Mouse (Mus musculus): ENCODE measurements around the gene Nudt22.

DNA sequence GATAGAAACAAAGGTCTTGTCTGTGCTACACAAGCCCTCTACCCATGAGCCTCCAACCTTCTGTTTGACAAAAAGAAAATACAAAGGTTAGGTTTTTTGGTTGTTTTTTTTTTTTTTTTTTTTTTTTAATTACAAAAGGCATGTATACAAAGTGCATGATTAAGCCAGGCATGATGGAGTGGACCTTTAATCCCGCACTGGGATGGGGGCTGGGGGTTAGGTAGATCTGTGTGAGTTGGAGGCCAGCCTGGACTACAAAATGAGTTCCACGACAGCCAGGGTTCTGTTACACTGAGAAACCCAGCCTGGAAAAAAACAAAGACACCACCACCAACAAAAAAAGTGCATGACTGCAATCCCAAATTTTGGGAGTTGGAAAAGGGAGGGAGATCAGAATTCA lies 45.3 kb upstream of the Nudt22 start:
- TF ChIP-seq CTCF (IDR thresholded peaks at IDR 0.05; ENCODE audit: low read depth) (no peak), EP300 (IDR thresholded peaks at IDR 0.05; ENCODE audit: low read depth) (no peak)
